Mouse (Mus musculus) olfactory bulb, adult 2 months (tissue): Measurements from ENCODE around the gene Efemp2.
A peak's percentile ranks its signal among the peaks of the same experiment; 100 is the strongest.

Experiments
- CTCF ChIP-seq: fragments of 200-500 bp; IDR thresholded peaks from 2 replicates; pipeline ENCODE4 v1.5.1; 2012; ENCODE audit warnings: low read depth, mild to moderate bottlenecking, low read length, moderate library complexity; ENCODE audit not compliant: insufficient read depth
- POLR2A ChIP-seq: fragments of 200-500 bp; IDR thresholded peaks from 2 replicates; pipeline ENCODE4 v1.6.1; 2012; ENCODE audit warnings: mild to moderate bottlenecking, low read depth, low read length, moderate library complexity; ENCODE audit not compliant: insufficient read depth

DNA sequence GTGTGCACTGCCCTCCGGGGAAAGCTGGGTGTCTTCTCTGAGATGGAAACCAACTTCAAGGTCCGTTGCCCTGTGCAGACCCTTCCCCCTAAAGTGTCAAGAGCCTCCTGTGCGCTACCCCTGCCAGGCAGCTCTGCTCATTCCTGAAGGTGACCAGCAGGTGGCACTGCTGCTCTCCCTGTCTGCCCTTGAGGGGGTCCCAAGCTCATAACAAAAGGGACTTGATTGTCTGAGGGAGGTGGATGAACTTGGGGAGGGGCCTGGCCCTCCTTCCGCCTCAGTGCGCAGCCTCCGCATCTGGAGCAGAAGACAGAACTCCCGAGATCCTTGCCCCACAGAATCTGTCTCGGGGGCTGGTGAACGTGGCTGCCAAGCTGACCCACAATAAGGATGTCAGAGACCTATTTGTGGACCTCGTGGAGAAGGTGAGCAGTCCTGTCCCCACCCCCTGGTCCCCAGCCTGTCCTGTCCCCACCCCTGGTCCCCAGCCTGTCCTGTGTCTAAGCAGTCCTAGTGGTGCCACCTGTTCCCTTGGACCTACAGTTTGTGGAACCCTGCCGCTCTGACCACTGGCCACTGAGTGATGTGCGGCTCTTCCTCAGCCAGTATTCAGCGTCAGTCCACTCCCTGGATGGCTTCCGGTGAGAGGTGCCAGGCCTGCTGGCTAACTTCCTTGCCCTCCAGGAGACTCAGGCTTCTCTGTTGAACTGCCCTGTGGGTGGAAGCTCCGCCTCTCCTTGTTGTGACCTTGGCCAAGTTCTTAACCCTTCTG lies 9.8 kb upstream of the Efemp2 start:
- TF ChIP-seq POLR2A (no peak), CTCF (peak; percentile 91)
